Comparison of ENCODE assay signal across 10 mouse cellular contexts in the genomic region with DNA sequence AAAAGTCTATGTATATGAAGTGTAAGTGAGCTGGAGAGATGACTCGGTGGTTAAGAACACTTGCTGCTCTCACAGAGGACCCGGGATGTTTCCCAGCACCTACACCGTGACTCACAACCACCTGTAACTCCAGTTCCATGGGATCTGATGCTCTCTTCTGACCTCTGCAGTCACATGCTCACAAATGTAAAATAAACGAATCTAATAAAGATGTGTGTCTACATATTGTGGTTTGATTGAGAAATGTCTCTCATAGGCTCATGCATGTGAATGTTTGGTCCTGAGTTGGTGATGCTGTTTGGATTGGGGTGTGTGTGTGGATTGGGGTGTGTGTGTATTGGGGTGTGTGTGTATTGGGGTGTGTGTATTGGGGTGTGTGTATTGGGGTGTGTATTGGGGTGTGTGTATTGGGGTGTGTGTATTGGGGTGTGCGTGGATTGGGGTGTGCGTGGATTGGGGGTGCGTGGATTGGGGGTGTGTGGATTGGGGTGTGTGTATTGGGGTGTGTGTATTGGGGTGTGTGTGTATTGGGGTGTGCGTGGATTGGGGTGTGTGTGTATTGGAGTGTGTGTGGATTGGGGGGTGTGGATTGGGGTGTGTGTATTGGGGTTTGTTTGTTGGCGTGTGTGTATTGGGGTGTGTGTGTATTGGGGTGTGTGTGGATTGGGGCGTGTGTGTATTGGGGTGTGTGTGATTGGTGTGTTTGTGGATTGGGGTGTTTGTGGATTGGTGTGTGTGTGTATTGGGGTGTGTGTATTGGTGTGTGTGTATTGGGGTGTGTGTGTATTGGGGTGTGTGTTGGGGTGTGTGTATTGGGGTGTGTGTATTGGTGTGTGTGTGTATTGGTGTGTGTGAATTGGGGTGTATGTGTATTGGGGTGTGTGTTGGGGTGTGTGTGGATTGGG. TPM values are rescaled to one million over a fixed set of nuclear protein-coding genes. Genes with fewer than 3 reads are reported as not detected.
A peak's percentile ranks its signal among the peaks of the same experiment; 100 is the strongest.
DNase-seq lines count a peak whose midpoint lies in the region; ATAC-seq and TF ChIP-seq lines count a peak whose summit lies in the region.
"Had no signal": no experiment of that assay in that cellular context is flagged by ENCODE, and none has a peak within 500 bp of the region (broad histone marks: within the 10 kb centered on the region; RNA-seq: fewer than 3 reads in every experiment).

No protein-coding gene starts in this region.

- H3K4me1 ChIP-seq in kidney, embryonic 15.5 days, result no peaks in the 10 kb centered on the region
- H3K4me1 ChIP-seq in hindbrain, embryonic 12.5 days, result no peaks in the 10 kb centered on the region
- no peaks in the 10 kb centered on the region for H3K4me1 ChIP-seq in cerebellum, adult 2 months (ENCODE audit: control insufficient read depth, insufficient read depth, low read length)

- no peaks in the 10 kb centered on the region for H3K9me3 ChIP-seq in kidney, embryonic 15.5 days (replicated peaks)
- no peaks in the 10 kb centered on the region for H3K9me3 ChIP-seq in hindbrain, embryonic 12.5 days (replicated peaks)

- no peak for TF ChIP-seq POLR2A in cerebellum, adult 2 months (IDR thresholded peaks at IDR 0.05; ENCODE audit: borderline replicate concordance, insufficient read depth, low read length)

- DNase-seq in kidney, adult 11 months, result no peak
- peak; percentile 83 for DNase-seq in ZHBTc4 (ENCODE audit: low read depth, low spot score)
- peak; percentile 30 for DNase-seq in naive thymus-derived CD4-positive, alpha-beta T cell, adult 2 months (ENCODE audit: low read depth)
- DNase-seq in right cerebral cortex, adult 18-20 months, result no peak
- no peak for DNase-seq in cerebellum, adult 2 months
- DNase-seq in cerebellum, adult 8-10 months, result no peak
- DNase-seq: cerebellum, adult 11 months; gastrocnemius, postnatal 36 days had no signal

- H3K36me3 ChIP-seq in kidney, embryonic 15.5 days, result no peaks in the 10 kb centered on the region
- no peaks in the 10 kb centered on the region for H3K36me3 ChIP-seq in hindbrain, embryonic 12.5 days

- H3K4me3 ChIP-seq in kidney, embryonic 15.5 days (replicated peaks), result no peak overlapping the region
- no peak overlapping the region for H3K4me3 ChIP-seq in hindbrain, embryonic 12.5 days
- no peak overlapping the region for H3K4me3 ChIP-seq in cerebellum, adult 2 months (replicated peaks; ENCODE audit: insufficient read depth, low read depth, low read length)

- TF ChIP-seq CTCF in cerebellum, adult 2 months (IDR thresholded peaks at IDR 0.05; ENCODE audit: borderline replicate concordance, insufficient read depth, low read depth, low read length), result no peak

- no peak overlapping the region for H3K4me2 ChIP-seq in kidney, embryonic 15.5 days
- H3K4me2 ChIP-seq in hindbrain, embryonic 12.5 days (replicated peaks), result no peak overlapping the region

- 60% methylated on average over 10 of the region's 10 CpGs for WGBS in kidney, embryonic 15.5 days
- 61% methylated on average over 10 of the region's 10 CpGs for WGBS in hindbrain, embryonic 12.5 days
- 66% methylated on average over 10 of the region's 10 CpGs for WGBS in cerebellum, adult 2 months

- no peak overlapping the region for H3K9ac ChIP-seq in kidney, embryonic 15.5 days
- no peak overlapping the region for H3K9ac ChIP-seq in hindbrain, embryonic 12.5 days

- no peaks in the 10 kb centered on the region for H3K27me3 ChIP-seq in kidney, embryonic 15.5 days
- H3K27me3 ChIP-seq in hindbrain, embryonic 12.5 days, result no peaks in the 10 kb centered on the region
- H3K27me3 ChIP-seq in cerebellum, adult 2 months (ENCODE audit: control insufficient read depth, insufficient read depth, low read length), result no peaks in the 10 kb centered on the region

- 0 out of 2 replicates have a peak, but pooled peaks have one; percentile 36 for ATAC-seq in kidney, embryonic 15.5 days (replicated peaks; ENCODE audit: low FRiP score)
- 0 out of 2 replicates have a peak, but pooled peaks have one; percentile 52 for ATAC-seq in hindbrain, embryonic 12.5 days (ENCODE audit: low FRiP score)

- H3K27ac ChIP-seq in kidney, embryonic 15.5 days, result no peak overlapping the region
- no peak overlapping the region for H3K27ac ChIP-seq in hindbrain, embryonic 12.5 days
- H3K27ac ChIP-seq in cerebellum, adult 2 months (ENCODE audit: insufficient read depth, low read length), result no peak overlapping the region

RNA-seq across cellular contexts. Expression of a gene that starts 46.1 kb away (rescaled TPM):
- polyA plus RNA-seq in kidney, embryonic 15.5 days (2015; fragmentation: Nextera tagmentation; extraction: Ambion mirVana), result 18.4 and 19.6 TPM in 2 replicates
- polyA plus RNA-seq in hindbrain, embryonic 12.5 days (2016; fragmentation: Nextera tagmentation; extraction: Ambion mirVana), result 58.9 and 61.5 TPM in 2 replicates
- polyA plus RNA-seq in cerebellum, adult 2 months (2012; rRNA removed), result 68.4 and 70.8 TPM in 2 replicates

Comparison
In these comparisons a context has a peak if more than half of its experiments do, and no peak if none do; other contexts are left out.
1. DNase-seq: peak in ZHBTc4 (single experiment) and naive thymus-derived CD4-positive, alpha-beta T cell, adult 2 months (single experiment); none in kidney, adult 11 months (single experiment), right cerebral cortex, adult 18-20 months (single experiment), cerebellum, adult 2 months (0 of 2) and cerebellum, adult 8-10 months (single experiment).